Mouse (Mus musculus): ENCODE measurements at regions not wholly inside any gene's neighbourhood (a gene's known extent, or its start where the extent isn't known, plus 50 kb on each side); places are given as distances from the start of the nearest gene placed in this dataset.

DNA sequence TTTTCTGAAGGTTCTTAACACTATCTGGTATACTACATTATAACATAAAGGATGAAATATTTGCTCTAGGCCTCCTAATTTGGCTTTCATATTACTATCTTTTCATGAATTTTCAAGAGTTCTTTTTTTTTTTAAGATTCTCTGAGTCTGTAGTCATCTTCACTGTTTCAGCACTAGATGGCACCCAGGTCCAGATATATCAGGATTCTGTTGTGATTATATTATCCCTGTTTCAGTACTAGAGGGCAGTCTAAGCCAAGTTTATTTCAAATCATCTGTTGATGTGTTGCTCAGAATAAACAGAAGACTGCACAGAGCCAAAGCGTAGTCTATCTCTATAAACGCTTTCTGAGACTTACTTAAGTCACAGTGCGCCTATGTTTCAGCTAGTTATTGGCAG, 1760.2 kb upstream of the Acvr2a start:
- no peak for DNase-seq

DNA sequence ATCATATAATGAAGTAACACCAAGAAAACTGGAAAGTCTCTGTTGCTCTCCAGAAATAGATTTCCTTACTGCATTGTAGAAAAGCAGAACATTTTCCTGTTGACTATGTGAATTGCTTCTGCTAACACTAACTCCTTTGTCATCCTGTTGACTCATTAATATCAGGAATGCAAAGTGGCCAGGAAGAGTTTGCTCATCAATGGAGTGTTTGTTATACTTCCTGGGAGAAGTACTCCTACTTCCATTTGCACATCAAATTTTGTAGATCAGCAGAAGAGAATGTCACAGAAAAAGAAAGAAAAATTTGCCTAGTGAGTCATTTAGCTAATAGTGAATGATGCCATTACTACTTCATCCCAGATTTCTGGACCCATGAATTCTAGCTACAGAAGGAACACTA, 1739.7 kb upstream of the Acvr2a start:
- DNase-seq: no peak

- DNase-seq: no peak
These were observed 1738.7 kb upstream of the Acvr2a start for GRCm38 (mm10) chr2:47075225-47075624.

DNA sequence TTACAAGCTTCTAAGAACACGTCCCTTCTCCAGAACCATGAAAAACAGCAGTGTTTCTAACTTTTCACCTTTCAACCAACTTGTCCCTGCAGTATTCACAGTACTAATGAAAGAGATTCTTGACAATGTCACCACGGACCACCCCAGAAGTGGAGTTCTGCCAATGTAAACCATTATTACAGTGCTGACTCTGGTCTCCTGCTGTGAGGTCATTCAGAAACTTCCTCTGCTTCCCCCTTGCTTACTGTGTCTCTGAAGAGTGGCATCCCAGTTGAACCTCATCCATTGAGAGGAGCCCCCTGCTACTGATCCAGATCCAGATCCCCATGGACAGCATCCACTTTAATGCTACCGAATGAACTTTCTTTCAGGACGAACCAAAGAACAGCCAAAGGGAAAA, 1725.3 kb upstream of the Acvr2a start:
- DNase-seq: peak; percentile 11 to 16

DNA sequence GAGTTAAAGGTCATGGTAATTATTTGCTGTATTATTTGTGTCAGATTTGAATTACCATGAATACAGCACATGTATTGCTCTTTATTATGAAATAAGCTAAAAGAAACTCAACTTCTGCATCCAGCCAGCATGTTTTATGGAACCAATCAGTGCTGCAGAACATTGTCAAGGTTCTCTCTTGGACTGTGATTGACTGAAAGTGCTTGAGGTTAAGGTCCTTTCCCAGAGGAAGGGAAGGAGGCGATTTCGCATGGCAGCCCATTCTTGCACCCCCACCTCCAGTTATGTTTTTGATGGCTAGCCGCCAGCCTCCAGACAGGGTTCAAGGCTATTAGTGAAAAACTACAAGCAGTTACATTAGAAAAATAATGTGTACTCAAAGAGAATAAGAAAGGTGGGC, 1717.9 kb upstream of the Acvr2a start:
- DNase-seq: no peak

DNA sequence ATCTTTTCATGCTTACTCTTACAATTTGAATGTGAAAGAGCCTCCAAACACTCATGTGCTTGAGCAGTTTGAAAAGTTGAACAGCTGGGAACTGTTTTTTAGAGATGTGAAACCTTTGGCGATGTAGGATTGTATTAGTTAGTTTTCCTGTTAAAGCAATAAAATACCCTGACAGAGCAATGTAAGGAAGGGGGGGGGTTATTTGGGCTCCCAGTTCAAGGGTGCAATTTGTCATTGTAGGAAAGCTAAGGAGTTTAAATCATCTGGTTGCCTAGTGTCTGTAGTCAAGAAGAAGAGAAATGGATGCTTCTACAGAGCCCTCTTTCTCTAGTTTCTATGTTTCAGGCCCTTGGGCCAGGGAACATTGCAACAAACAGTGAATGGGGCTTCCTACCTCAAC, 1674.5 kb upstream of the Acvr2a start:
- DNase-seq: no peak

GRCm38 (mm10) chr2:47184067-47184802, 1629.7 kb upstream of the Acvr2a start:
- DNase-seq: no peak

All from cerebellum, postnatal 14 days (tissue).